Mouse (Mus musculus) testis, adult 2 months (tissue): ENCODE measurements around the gene Ehbp1. TPM values are rescaled to one million over a fixed set of nuclear protein-coding genes. Genes with fewer than 3 reads are reported as not detected.

ENCODE experiments used
- H3K27ac ChIP-seq: fragments of 200-500 bp; 2 replicates; pipeline ENCODE4 v1.5.1; 2012; ENCODE audit warnings: low read depth, low read length; ENCODE audit not compliant: control insufficient read depth, insufficient read depth
- H3K27me3 ChIP-seq: fragments of 200-500 bp; 2 replicates; pipeline ENCODE4 v1.6.1; 2012; ENCODE audit warnings: mild to moderate bottlenecking, low read length, moderate library complexity; ENCODE audit not compliant: control insufficient read depth, insufficient read depth
- H3K36me3 ChIP-seq: fragments of 200-500 bp; 2 replicates; pipeline ENCODE4 v1.6.1; 2012; ENCODE audit warnings: mild to moderate bottlenecking, low read length; ENCODE audit not compliant: control insufficient read depth, insufficient read depth
- H3K4me1 ChIP-seq: fragments of 200-500 bp; 2 replicates; pipeline ENCODE4 v1.6.1; 2012; ENCODE audit warnings: low read length; ENCODE audit not compliant: control insufficient read depth, insufficient read depth
- H3K4me3 ChIP-seq: fragments of 200-500 bp; 2 replicates; pipeline ENCODE4 v1.5.1; 2012; ENCODE audit warnings: low read depth, mild to moderate bottlenecking, low read length, moderate library complexity, mixed read lengths; ENCODE audit not compliant: control insufficient read depth
- CTCF ChIP-seq: fragments of 200-500 bp; IDR thresholded peaks from 2 replicates; pipeline ENCODE4 v1.5.1; 2012; ENCODE audit warnings: low read depth, mild to moderate bottlenecking, inconsistent platforms, low read length, moderate library complexity; ENCODE audit not compliant: control insufficient read depth, insufficient read depth, insufficient replicate concordance
- POLR2A ChIP-seq: fragments of 200-500 bp; IDR thresholded peaks from 2 replicates; pipeline ENCODE4 v1.6.1; 2012; ENCODE audit warnings: low read depth, mild to moderate bottlenecking, inconsistent platforms, low read length, moderate library complexity; ENCODE audit not compliant: control insufficient read depth
- polyA plus RNA-seq: library from polyadenylated mRNA; depleted of rRNA; stranded (reverse); fragments of >200 nt; gene quantifications from 2 replicates; pipeline ENCODE4 v1.2.3, GENCODE M21; 2012; rRNA removed

Ehbp1 gene
- 9.7 and 13.1 TPM in 2 replicates for polyA plus RNA-seq

- TF ChIP-seq POLR2A (no peak), CTCF (no peak)
- H3K27me3 ChIP-seq, result no peaks in the 10 kb centered on the region
- H3K27ac ChIP-seq, result no peak within 1 kb of the TSS
- no peaks in the 10 kb centered on the region for H3K36me3 ChIP-seq
- H3K4me3 ChIP-seq, result peak within 1 kb of the TSS; percentile 53
- no peaks in the 10 kb centered on the region for H3K4me1 ChIP-seq
These were observed at the start of gene Ehbp1 for GRCm38 (mm10) chr11:22342242-22343207. Gene Ehbp1, minus strand, starts transcription at chr11:22342292.

- Histone ChIP-seq H3K27ac (no peak overlapping the region), H3K4me1 (no peaks in the 10 kb centered on the region), H3K36me3 (no peaks in the 10 kb centered on the region), H3K4me3 (no peak overlapping the region), H3K27me3 (no peaks in the 10 kb centered on the region)
- TF ChIP-seq POLR2A (no peak), CTCF (no peak)
These were observed 45.5 kb upstream of the Ehbp1 start for GRCm38 (mm10) chr11:22387472-22388098.

- TF ChIP-seq CTCF (no peak), POLR2A (no peak)
- Histone ChIP-seq H3K27ac (no peak overlapping the region), H3K4me1 (no peaks in the 10 kb centered on the region), H3K4me3 (no peak overlapping the region), H3K27me3 (no peaks in the 10 kb centered on the region), H3K36me3 (no peaks in the 10 kb centered on the region)
These were observed 41.4 kb upstream of the Ehbp1 start for GRCm38 (mm10) chr11:22383532-22383931.

- TF ChIP-seq CTCF, result no peak
- TF ChIP-seq POLR2A, result no peak
- Histone ChIP-seq H3K27ac (no peak overlapping the region), H3K36me3 (no peaks in the 10 kb centered on the region), H3K4me1 (no peaks in the 10 kb centered on the region), H3K4me3 (no peak overlapping the region), H3K27me3 (no peaks in the 10 kb centered on the region)
These were observed 32.7 kb upstream of the Ehbp1 start for GRCm38 (mm10) chr11:22374811-22375210.

DNA sequence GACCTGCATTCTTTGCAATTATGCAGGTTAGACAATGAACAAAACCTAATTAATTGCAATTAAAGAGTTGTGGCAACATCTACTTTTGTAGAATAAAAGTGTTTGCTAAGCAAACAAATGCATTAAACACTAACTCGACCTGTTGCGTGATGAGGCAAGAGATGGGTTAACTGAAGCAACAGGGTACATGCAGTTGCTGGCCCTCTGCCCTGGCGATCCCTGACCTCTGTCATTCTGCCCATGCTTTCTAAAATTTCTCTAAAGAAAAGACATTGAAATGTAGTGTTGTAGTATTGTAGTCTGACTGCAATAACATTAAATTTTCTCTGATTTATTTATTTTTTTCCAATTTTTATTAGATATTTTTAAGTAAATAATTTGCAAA is 31.2 kb upstream of the Ehbp1 start:
- no peak for TF ChIP-seq POLR2A
- no peak for TF ChIP-seq CTCF
- no peak overlapping the region for H3K27ac ChIP-seq
- H3K4me3 ChIP-seq, result no peak overlapping the region
- H3K27me3 ChIP-seq, result no peaks in the 10 kb centered on the region
- H3K4me1 ChIP-seq, result no peaks in the 10 kb centered on the region
- H3K36me3 ChIP-seq, result no peaks in the 10 kb centered on the region

DNA sequence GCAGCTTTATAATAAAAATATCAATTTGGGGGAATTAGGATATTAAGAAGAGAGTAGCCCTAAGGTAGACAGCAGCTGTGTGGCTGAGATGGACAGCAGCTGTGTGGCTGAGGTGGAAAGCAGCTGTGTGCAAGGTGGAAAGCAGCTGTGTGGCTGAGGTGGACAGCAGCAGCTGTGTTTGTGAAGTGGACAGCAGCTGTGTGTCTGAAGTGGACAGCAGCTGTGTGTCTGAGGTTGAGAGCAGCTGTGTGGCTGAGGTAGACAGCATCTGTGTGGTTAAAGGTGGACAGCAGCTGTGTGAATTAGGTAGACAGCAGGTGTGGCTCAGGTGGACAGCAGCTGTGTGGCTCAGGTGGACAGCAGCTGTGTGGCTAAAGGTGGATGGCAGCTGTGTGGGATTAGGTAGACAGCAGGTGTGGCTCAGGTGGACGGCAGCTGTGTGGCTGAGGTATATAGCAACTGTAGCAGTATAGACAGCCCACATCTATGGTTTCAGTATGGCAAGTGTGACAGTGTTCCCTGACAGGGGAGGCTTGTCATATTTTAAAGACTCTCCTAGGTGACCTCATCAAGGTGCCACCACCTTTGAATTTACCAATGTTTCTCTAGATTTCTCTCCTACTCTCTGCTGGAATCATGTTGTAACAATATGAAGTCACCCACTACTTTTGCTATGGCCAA is 30.7 kb upstream of the Ehbp1 start:
- Histone ChIP-seq H3K4me3 (no peak overlapping the region), H3K36me3 (no peaks in the 10 kb centered on the region), H3K27me3 (no peaks in the 10 kb centered on the region), H3K4me1 (no peaks in the 10 kb centered on the region), H3K27ac (no peak overlapping the region)
- TF ChIP-seq CTCF (no peak), POLR2A (no peak)

DNA sequence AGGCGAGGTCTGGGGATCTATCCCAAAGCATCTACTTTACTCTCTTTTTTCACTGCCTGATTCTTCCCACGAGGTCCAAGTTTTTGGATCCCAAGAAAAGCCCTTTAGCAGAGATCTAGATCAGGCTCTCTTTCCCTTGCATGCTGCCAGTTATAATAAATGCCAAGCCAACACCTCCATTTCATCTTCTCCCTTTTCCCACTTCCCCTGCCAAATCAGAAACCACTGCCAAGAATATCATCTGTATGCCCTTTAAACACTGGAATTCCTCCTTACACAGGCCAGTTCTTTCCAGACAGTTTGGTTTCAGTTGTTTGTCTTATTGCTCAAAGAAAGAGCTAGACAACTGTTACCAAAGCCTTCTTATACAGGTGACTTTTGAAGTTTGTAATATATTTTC is 27.7 kb upstream of the Ehbp1 start:
- no peak overlapping the region; the same call in 1 of the 2 replicates for H3K27ac ChIP-seq
- H3K4me3 ChIP-seq, result no peak overlapping the region
- H3K4me1 ChIP-seq, result no peaks in the 10 kb centered on the region
- H3K36me3 ChIP-seq, result no peaks in the 10 kb centered on the region
- no peaks in the 10 kb centered on the region for H3K27me3 ChIP-seq
- no peak for TF ChIP-seq POLR2A
